Mouse (Mus musculus): Measurements from ENCODE around the gene Nploc4. TPM values are rescaled to one million over a fixed set of nuclear protein-coding genes. Genes with fewer than 3 reads are reported as not detected.

Gene Nploc4
- total RNA-seq, 1 experiment = 57.7 TPM

DNA sequence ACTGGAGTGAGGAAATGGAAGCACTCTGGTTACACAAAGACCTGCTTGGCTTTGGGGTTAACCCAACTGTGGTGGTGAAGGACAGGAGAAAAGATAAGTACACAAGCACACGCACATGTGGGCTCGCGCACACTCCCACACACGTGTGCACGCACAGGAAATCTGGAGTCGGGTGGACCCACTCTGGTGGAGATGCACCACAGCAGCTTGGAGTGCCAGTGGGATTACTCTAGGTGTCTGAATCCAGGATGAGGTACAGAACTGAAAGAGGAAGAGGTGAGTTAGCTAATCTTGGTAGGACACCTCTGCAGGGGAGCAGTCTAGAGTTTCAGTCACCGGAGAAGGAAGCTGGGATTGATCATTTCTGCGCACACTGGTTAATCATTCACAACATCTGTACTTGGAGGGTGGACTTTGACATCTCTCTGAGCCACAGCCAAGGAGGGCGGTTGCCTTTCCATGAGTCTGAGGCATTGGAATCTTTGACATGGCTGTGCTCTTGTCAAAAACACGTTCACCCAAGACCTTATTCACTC is 97.5 kb downstream of the Nploc4 start:
- in situ Hi-C loops (cut with MboI; ENCODE audit: low sequenced_read_pairs in 2 of 2, unreplicated experiment in 2 of 2) = no loop called here

DNA sequence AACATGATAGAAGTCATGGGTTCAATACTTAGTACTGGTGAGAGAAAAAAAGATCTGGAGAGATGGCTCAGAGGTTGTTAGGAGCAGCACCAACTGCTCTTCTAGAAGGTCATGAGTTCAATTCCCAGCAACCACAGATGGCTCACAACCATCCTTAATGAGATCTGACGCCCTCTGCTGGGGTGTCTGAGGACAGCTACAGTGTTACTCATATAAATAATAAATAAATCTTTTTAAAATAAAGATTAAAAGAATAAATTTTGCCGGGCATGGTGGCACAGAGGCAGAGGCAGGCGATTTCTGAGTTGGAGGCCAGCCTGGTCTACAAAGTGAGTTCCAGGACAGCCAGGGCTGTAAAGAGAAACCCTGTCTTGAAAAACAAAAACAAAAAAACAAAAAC is 98.7 kb downstream of the Nploc4 start:
- Histone ChIP-seq H3K4me3 (ENCODE audit: insufficient read depth in 1 of 2, low read depth in 1 of 2, low read length in 2 of 2, poor library complexity in 1 of 2, severe bottlenecking in 1 of 2) (no peak overlapping the region), H3K9ac (ENCODE audit: insufficient read depth, low read depth, low read length, poor library complexity, severe bottlenecking) (no peak overlapping the region), H3K36me3 (ENCODE audit: control insufficient read depth, insufficient read depth, low read length, poor library complexity, severe bottlenecking) (no peaks in the 10 kb centered on the region), H3K9me3 (ENCODE audit: control insufficient read depth, insufficient read depth, low read depth, low read length) (no peaks in the 10 kb centered on the region; the same call in 1 of the 2 replicates), H3K4me1 (ENCODE audit: control insufficient read depth in 2 of 2, insufficient read depth in 2 of 2, low read length in 2 of 2, poor library complexity in 1 of 2) (peaks cover 0 to 8% of the 10 kb centered on the region in 2 experiments; a peak in 1 of 4 replicates), H3K27ac (ENCODE audit: insufficient read depth, low read depth, low read length, poor library complexity, severe bottlenecking) (no peak overlapping the region)
- no peak for TF ChIP-seq HCFC1 (IDR thresholded peaks at IDR 0.05; ENCODE audit: borderline replicate concordance, insufficient read depth, low read length)
- no peak for TF ChIP-seq CHD2 (IDR thresholded peaks at IDR 0.05; ENCODE audit: low read depth, low read length)
- no peak for TF ChIP-seq ZNF384 (IDR thresholded peaks at IDR 0.05; ENCODE audit: low read depth, low read length)
- TF ChIP-seq ZC3H11A (IDR thresholded peaks at IDR 0.05; ENCODE audit: borderline replicate concordance, low read depth, low read length) = no peak
- TF ChIP-seq MAFK (IDR thresholded peaks at IDR 0.05; ENCODE audit: insufficient read depth, low read depth, low read length) = no peak
- in situ Hi-C loops (cut with MboI; ENCODE audit: low sequenced_read_pairs in 2 of 2, unreplicated experiment in 2 of 2) = no loop called here
- no peak for DNase-seq (ENCODE audit: low read depth, low spot score)

More for the DNA sequence above, 97.5 kb downstream of the Nploc4 start:
- no peak for DNase-seq (ENCODE audit: low read depth, low spot score)
- Histone ChIP-seq H3K9me3 (ENCODE audit: control insufficient read depth, insufficient read depth, low read depth, low read length) (no peaks in the 10 kb centered on the region; the same call in 1 of the 2 replicates), H3K36me3 (ENCODE audit: control insufficient read depth, insufficient read depth, low read length, poor library complexity, severe bottlenecking) (peaks cover 1% of the 10 kb centered on the region; the same call in 1 of the 2 replicates), H3K4me1 (ENCODE audit: control insufficient read depth in 2 of 2, insufficient read depth in 2 of 2, low read length in 2 of 2, poor library complexity in 1 of 2) (peaks cover 0 to 8% of the 10 kb centered on the region in 2 experiments; a peak in 1 of 4 replicates), H3K4me3 (ENCODE audit: insufficient read depth in 1 of 2, low read depth in 1 of 2, low read length in 2 of 2, poor library complexity in 1 of 2, severe bottlenecking in 1 of 2) (no peak overlapping the region), H3K27ac (ENCODE audit: insufficient read depth, low read depth, low read length, poor library complexity, severe bottlenecking) (0 out of 2 replicates have a peak overlapping the region, but pooled peaks have one; percentile 32), H3K9ac (ENCODE audit: insufficient read depth, low read depth, low read length, poor library complexity, severe bottlenecking) (no peak overlapping the region)
- TF ChIP-seq ZC3H11A (IDR thresholded peaks at IDR 0.05; ENCODE audit: borderline replicate concordance, low read depth, low read length) (no peak), MAFK (IDR thresholded peaks at IDR 0.05; ENCODE audit: insufficient read depth, low read depth, low read length) (no peak), CHD2 (IDR thresholded peaks at IDR 0.05; ENCODE audit: low read depth, low read length) (no peak), HCFC1 (IDR thresholded peaks at IDR 0.05; ENCODE audit: borderline replicate concordance, insufficient read depth, low read length) (no peak), ZNF384 (IDR thresholded peaks at IDR 0.05; ENCODE audit: low read depth, low read length) (no peak)

DNA sequence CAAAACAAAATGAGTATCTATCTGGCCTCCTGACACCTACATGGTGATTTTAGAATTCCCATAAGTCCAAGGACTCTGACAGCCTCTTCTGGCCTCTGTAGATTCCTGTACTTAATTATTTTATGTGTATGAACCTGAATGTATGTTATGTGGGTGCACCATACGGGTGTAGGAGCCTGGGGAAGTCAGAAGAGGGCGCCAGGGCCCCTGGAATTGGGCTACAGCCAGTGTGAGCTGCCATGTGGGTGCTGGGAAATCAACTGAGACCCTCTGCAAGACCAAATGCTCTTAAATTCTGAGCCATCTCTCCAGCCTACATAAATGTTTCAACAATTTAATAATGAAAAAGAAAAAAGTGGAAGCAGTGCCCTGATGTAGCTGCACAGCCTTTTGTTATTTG is 100.1 kb downstream of the Nploc4 start:
- Histone ChIP-seq H3K36me3 (ENCODE audit: control insufficient read depth, insufficient read depth, low read length, poor library complexity, severe bottlenecking) (no peaks in the 10 kb centered on the region), H3K4me1 (ENCODE audit: control insufficient read depth in 2 of 2, insufficient read depth in 2 of 2, low read length in 2 of 2, poor library complexity in 1 of 2) (peaks cover 0 to 8% of the 10 kb centered on the region in 2 experiments; a peak in 1 of 4 replicates), H3K27ac (ENCODE audit: insufficient read depth, low read depth, low read length, poor library complexity, severe bottlenecking) (no peak overlapping the region), H3K9me3 (ENCODE audit: control insufficient read depth, insufficient read depth, low read depth, low read length) (no peaks in the 10 kb centered on the region; the same call in 1 of the 2 replicates), H3K4me3 (ENCODE audit: insufficient read depth in 1 of 2, low read depth in 1 of 2, low read length in 2 of 2, poor library complexity in 1 of 2, severe bottlenecking in 1 of 2) (no peak overlapping the region), H3K9ac (ENCODE audit: insufficient read depth, low read depth, low read length, poor library complexity, severe bottlenecking) (no peak overlapping the region)
- TF ChIP-seq ZC3H11A (IDR thresholded peaks at IDR 0.05; ENCODE audit: borderline replicate concordance, low read depth, low read length) (no peak), ZNF384 (IDR thresholded peaks at IDR 0.05; ENCODE audit: low read depth, low read length) (no peak), CHD2 (IDR thresholded peaks at IDR 0.05; ENCODE audit: low read depth, low read length) (no peak), HCFC1 (IDR thresholded peaks at IDR 0.05; ENCODE audit: borderline replicate concordance, insufficient read depth, low read length) (no peak), MAFK (IDR thresholded peaks at IDR 0.05; ENCODE audit: insufficient read depth, low read depth, low read length) (no peak)
- in situ Hi-C loops (cut with MboI; ENCODE audit: low sequenced_read_pairs in 2 of 2, unreplicated experiment in 2 of 2) = no loop called here
- DNase-seq (ENCODE audit: low read depth, low spot score) = no peak

DNA sequence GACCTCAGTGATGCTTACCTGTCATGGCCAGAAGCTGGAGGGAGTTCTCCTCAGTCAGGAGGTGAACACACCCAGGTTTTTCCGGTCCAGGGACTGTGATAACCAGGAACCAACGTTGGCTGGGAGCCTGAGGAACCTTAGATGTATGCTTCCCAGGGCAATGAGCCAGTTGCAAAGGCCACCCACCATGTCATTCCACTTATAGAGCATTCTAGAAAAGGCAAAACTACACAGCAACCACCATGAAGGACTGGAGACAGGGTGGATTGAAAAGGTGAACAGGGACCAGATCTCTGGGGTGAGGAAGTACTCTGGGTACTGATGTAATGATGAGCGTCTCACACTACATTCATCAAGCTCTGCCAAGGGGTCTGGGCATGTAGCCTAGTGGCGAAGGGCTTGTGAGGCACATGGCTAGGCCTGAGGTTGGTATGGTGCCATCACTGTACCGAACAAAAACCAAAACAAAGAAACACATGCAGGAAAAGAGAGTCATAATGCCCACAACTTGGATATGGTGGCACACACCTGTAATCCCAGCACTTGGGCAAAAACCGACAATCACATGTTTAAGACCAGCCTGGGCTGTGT is 102.0 kb downstream of the Nploc4 start:
- Histone ChIP-seq H3K4me3 (ENCODE audit: insufficient read depth in 1 of 2, low read depth in 1 of 2, low read length in 2 of 2, poor library complexity in 1 of 2, severe bottlenecking in 1 of 2) (no peak overlapping the region), H3K9me3 (ENCODE audit: control insufficient read depth, insufficient read depth, low read depth, low read length) (no peaks in the 10 kb centered on the region; the same call in 1 of the 2 replicates), H3K4me1 (ENCODE audit: control insufficient read depth in 2 of 2, insufficient read depth in 2 of 2, low read length in 2 of 2, poor library complexity in 1 of 2) (peaks cover 0 to 8% of the 10 kb centered on the region in 2 experiments; a peak in 1 of 4 replicates), H3K9ac (ENCODE audit: insufficient read depth, low read depth, low read length, poor library complexity, severe bottlenecking) (no peak overlapping the region), H3K36me3 (ENCODE audit: control insufficient read depth, insufficient read depth, low read length, poor library complexity, severe bottlenecking) (no peaks in the 10 kb centered on the region), H3K27ac (ENCODE audit: insufficient read depth, low read depth, low read length, poor library complexity, severe bottlenecking) (no peak overlapping the region)
- no peak for DNase-seq (ENCODE audit: low read depth, low spot score)
- TF ChIP-seq ZNF384 (IDR thresholded peaks at IDR 0.05; ENCODE audit: low read depth, low read length) (no peak), CHD2 (IDR thresholded peaks at IDR 0.05; ENCODE audit: low read depth, low read length) (no peak), MAFK (IDR thresholded peaks at IDR 0.05; ENCODE audit: insufficient read depth, low read depth, low read length) (no peak), HCFC1 (IDR thresholded peaks at IDR 0.05; ENCODE audit: borderline replicate concordance, insufficient read depth, low read length) (no peak), ZC3H11A (IDR thresholded peaks at IDR 0.05; ENCODE audit: borderline replicate concordance, low read depth, low read length) (no peak)
- in situ Hi-C loops (cut with MboI; ENCODE audit: low sequenced_read_pairs in 2 of 2, unreplicated experiment in 2 of 2) = no loop called here

Other genes starting within 250 kb of the Nploc4 start
- gene Bahcc1, start 204.8 kb downstream of the Nploc4 start, total RNA-seq (2012; rRNA removed) = 11.7 and 16.3 TPM in 2 replicates
- gene Actg1, start 89.2 kb downstream of the Nploc4 start, total RNA-seq (2012; rRNA removed) = 1,716 and 2,367 TPM in 2 replicates
- 0.31 and 0.42 TPM in 2 replicates for gene Fscn2, start 76.2 kb downstream of the Nploc4 start, total RNA-seq (2012; rRNA removed)
- gene Faap100, start 58.9 kb downstream of the Nploc4 start, total RNA-seq (2012; rRNA removed) = 27.2 and 30.0 TPM in 2 replicates
- not detected in 2 replicates for gene Tspan10, start 4.9 kb upstream of the Nploc4 start, total RNA-seq (2012; rRNA removed)
- gene Pde6g, start 15.8 kb upstream of the Nploc4 start, total RNA-seq (2012; rRNA removed) = not detected in 2 replicates
- gene Oxld1, start 20.4 kb upstream of the Nploc4 start, total RNA-seq (2012; rRNA removed) = 2.9 and 4.1 TPM in 2 replicates
- 24.6 and 27.4 TPM in 2 replicates for gene Ccdc137, start 20.4 kb upstream of the Nploc4 start, total RNA-seq (2012; rRNA removed)
- gene Arl16, start 29.9 kb upstream of the Nploc4 start, total RNA-seq (2012; rRNA removed) = 15.3 and 21.2 TPM in 2 replicates
- 100 and 136 TPM in 2 replicates for gene Mrpl12, start 46.9 kb upstream of the Nploc4 start, total RNA-seq (2012; rRNA removed)
- 30.2 and 35.0 TPM in 2 replicates for gene Slc25a10, start 54.1 kb upstream of the Nploc4 start, total RNA-seq (2012; rRNA removed)
- 0.40 and 0.53 TPM in 2 replicates for gene Gcgr, start 93.0 kb upstream of the Nploc4 start, total RNA-seq (2012; rRNA removed)
- 18.9 and 20.2 TPM in 2 replicates for gene Mcrip1, start 112.0 kb upstream of the Nploc4 start, total RNA-seq (2012; rRNA removed)
- not detected in 2 replicates for gene Ppp1r27, start 113.4 kb upstream of the Nploc4 start, total RNA-seq (2012; rRNA removed)
- gene P4hb, start 135.5 kb upstream of the Nploc4 start, total RNA-seq (2012; rRNA removed) = 904 and 977 TPM in 2 replicates
- 161 and 253 TPM in 2 replicates for gene Arhgdia, start 143.9 kb upstream of the Nploc4 start, total RNA-seq (2012; rRNA removed)
- gene Alyref, start 160.7 kb upstream of the Nploc4 start, total RNA-seq (2012; rRNA removed) = 300 and 397 TPM in 2 replicates
- 87.4 and 98.4 TPM in 2 replicates for gene Anapc11, start 160.7 kb upstream of the Nploc4 start, total RNA-seq (2012; rRNA removed)
- gene Npb, start 170.8 kb upstream of the Nploc4 start, total RNA-seq (2012; rRNA removed) = 0.69 and 0.94 TPM in 2 replicates
- 88.6 and 188 TPM in 2 replicates for gene Pcyt2, start 180.2 kb upstream of the Nploc4 start, total RNA-seq (2012; rRNA removed)
- 29.4 and 33.2 TPM in 2 replicates for gene Sirt7, start 187.5 kb upstream of the Nploc4 start, total RNA-seq (2012; rRNA removed)
- gene Mafg, start 195.9 kb upstream of the Nploc4 start, total RNA-seq (2012; rRNA removed) = 42.6 and 48.4 TPM in 2 replicates
- gene Pycr1, start 206.1 kb upstream of the Nploc4 start, total RNA-seq (2012; rRNA removed) = 19.0 and 19.6 TPM in 2 replicates
- gene Myadml2, start 210.4 kb upstream of the Nploc4 start, total RNA-seq (2012; rRNA removed) = 0.63 TPM in 1 of 2 replicates, not detected in the other
- 47.8 and 196 TPM in 2 replicates for gene Notum, start 223.5 kb upstream of the Nploc4 start, total RNA-seq (2012; rRNA removed)
- 85.2 and 144 TPM in 2 replicates for gene Aspscr1, start 235.3 kb upstream of the Nploc4 start, total RNA-seq (2012; rRNA removed)